Mouse (Mus musculus) B cell, adult 62 days (primary cell): Measurements from ENCODE around the gene Hoxa4. TPM values are rescaled to one million over a fixed set of nuclear protein-coding genes. Genes with fewer than 3 reads are reported as not detected.

ENCODE experiments used
- total RNA-seq: library from RNA; stranded (reverse); gene quantifications from 4 replicates; pipeline ENCODE4 v1.2.4, GENCODE M21; 2023

The Hoxa4 gene
- total RNA-seq, result not detected in 4 replicates

GRCm38 (mm10) chr6:52190906-52191810 is at the start of gene Hoxa4:
Gene Hoxa4 (minus strand): TSS chr6:52191753.

GRCm38 (mm10) chr6:52240389-52241000 is 48.9 kb upstream of the Hoxa4 start, which contains the start of gene Hoxa10:
Gene Hoxa10 (minus strand): TSS chr6:52240854.

GRCm38 (mm10) chr6:52230516-52231165 is 39.1 kb upstream of the Hoxa4 start, which contains the start of gene Hoxa9:
Gene Hoxa9 (minus strand): TSS chr6:52231089.

GRCm38 (mm10) chr6:52221337-52221992 is 29.9 kb upstream of the Hoxa4 start, which contains the start of gene Hoxa7:
Gene Hoxa7 (minus strand): TSS chr6:52221854.

GRCm38 (mm10) chr6:52213119-52213986 is 21.8 kb upstream of the Hoxa4 start, which contains the start of the genes Hoxa3 and Gm28308:
Gene Hoxa3 (minus strand): TSS chr6:52213336.
Gene Gm28308 (minus strand): TSS chr6:52213339.

DNA sequence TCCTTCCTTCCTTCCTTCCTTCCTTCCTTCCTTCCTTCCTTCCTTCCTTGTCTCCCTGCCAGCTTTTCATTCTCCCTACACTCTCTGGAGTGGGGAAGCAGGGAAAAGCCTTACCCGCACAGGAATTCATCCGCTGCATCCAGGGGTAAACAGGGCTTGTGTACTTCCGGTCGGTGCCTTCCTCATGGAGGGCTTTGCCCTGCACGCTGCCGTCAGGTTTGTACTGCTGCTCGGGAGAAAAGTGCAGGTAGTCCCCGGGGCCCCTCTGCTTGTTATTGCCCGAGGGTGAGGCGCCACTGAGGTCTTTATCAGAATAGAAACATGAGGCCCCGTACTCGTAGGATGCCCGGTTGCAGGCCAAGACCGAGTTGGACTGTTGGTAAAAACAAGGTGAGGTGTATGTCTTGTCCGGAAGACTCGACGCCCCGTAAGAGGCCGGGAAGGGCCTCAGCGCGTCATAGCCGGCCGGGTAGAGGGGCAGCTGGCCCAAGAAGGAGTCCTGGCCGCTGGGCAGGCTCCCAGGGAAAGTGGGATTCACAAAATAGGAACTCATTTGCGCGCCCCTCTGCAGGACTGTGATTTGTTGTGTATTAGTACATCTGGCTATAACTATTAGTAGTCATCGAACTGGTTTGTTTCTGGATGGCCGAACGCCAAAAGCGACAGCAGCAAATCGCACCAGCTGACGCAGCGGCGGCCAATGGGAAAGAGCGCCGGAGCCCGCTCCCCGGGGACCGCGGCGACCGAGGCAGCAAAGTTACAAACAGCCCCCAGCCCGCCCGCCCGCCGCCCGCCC is 16.7 kb upstream of the Hoxa4 start, which contains the start of gene Hoxa6:
TSS of gene Hoxa6 (minus strand) at position 651 of the 796 bp plus-strand sequence.

GRCm38 (mm10) chr6:52204050-52204752 is 12.6 kb upstream of the Hoxa4 start, which contains the start of gene Hoxa5:
Gene Hoxa5 (minus strand): TSS chr6:52204587.

GRCm38 (mm10) chr6:52177061-52177735 is 14.4 kb downstream of the Hoxa4 start, which contains the start of gene 5730596B20Rik:
Gene 5730596B20Rik (plus strand): TSS chr6:52177498.

GRCm38 (mm10) chr6:52164626-52165440 is 26.7 kb downstream of the Hoxa4 start, which contains the start of gene Hoxa2:
Gene Hoxa2 (minus strand): TSS chr6:52164831.

DNA sequence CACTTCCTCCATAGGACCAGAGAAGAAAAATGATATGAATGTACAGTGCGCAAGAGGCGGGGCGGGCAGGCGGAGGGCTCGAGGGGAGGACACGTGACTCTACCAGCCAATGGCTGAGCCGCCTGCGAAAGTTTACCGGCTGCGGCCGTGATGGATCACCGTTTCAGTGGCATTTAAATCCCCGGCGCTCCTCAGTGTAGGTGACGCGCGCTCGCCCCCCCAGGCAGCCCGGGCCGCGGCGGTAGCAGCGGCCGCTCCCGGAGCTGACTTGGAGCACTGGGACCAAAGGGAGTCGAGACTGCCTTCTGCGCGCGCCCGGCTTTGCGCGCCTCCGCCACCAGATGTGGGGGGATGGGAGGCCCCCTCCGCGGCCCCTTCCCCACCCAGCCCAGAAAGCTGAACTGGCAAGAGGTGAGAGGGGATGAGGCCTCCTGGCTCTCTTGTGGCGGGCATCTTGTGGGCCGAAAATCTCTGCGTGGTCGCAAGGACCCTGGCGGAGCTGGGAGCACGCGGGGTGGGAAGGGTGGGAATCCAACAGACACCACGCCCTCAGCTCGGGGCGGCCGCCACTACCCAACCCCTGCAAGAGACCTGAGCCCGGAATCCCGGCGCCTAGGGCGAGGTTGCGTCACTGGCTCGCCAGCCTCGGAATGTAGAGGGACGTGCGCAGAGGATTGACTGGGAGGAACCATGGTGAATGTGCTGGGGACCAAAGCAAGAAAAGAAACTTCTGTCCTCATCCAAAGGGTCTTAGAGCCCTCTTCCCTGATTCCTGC is 33.1 kb downstream of the Hoxa4 start, which contains the start of gene Hoxa1:
TSS of gene Hoxa1 (minus strand) at position 42 of the 776 bp plus-strand sequence.

Other genes starting within 250 kb of the Hoxa4 start
- gene Skap2, start 179.2 kb downstream of the Hoxa4 start, total RNA-seq, result 40.5 to 48.4 TPM (median 41.9 TPM) in 4 replicates
- not detected in 4 replicates for gene Hoxa1, start 33.4 kb downstream of the Hoxa4 start, total RNA-seq
- not detected in 4 replicates for gene Hoxa2, start 26.9 kb downstream of the Hoxa4 start, total RNA-seq
- not detected in 4 replicates for gene 5730596B20Rik, start 14.3 kb downstream of the Hoxa4 start, total RNA-seq
- gene Hoxa5, start 12.8 kb upstream of the Hoxa4 start, total RNA-seq, result not detected in 4 replicates
- gene Hoxa6, start 17.0 kb upstream of the Hoxa4 start, total RNA-seq, result not detected in 4 replicates
- 0.58 TPM in 1 of 4 replicates, not detected in the others for gene Hoxa3, start 21.6 kb upstream of the Hoxa4 start, total RNA-seq
- gene Gm28308, start 21.6 kb upstream of the Hoxa4 start, total RNA-seq, result not detected in 4 replicates
- not detected in 4 replicates for gene Hoxa7, start 30.1 kb upstream of the Hoxa4 start, total RNA-seq
- not detected in 4 replicates for gene Hoxa9, start 39.3 kb upstream of the Hoxa4 start, total RNA-seq
- gene Hoxa10, start 49.1 kb upstream of the Hoxa4 start, total RNA-seq, result not detected in 4 replicates
- not detected in 4 replicates for gene Hoxa11, start 54.1 kb upstream of the Hoxa4 start, total RNA-seq
- not detected in 4 replicates for gene Hoxa13, start 69.1 kb upstream of the Hoxa4 start, total RNA-seq
- not detected in 4 replicates for gene Evx1, start 121.7 kb upstream of the Hoxa4 start, total RNA-seq